Mouse (Mus musculus): Measurements from ENCODE around the gene Mms19. TPM values are rescaled to one million over a fixed set of nuclear protein-coding genes. Genes with fewer than 3 reads are reported as not detected.

Gene Mms19
- 37.8 and 39.1 TPM in 2 replicates for polyA plus RNA-seq (2014; fragmentation: Nextera tagmentation; extraction: Ambion mirVana)

- H3K4me1 ChIP-seq (ENCODE audit: control insufficient read depth, insufficient read depth, low read length): peaks cover 2% of the 10 kb centered on the region; the same call in 1 of the 2 replicates
- peak; percentile 100 for DNase-seq (ENCODE audit: low spot score)
- H3K9me3 ChIP-seq (replicated peaks; ENCODE audit: control insufficient read depth, low read length): no peaks in the 10 kb centered on the region
- H3K4me2 ChIP-seq (ENCODE audit: low read depth, low read length): peak within 1 kb of the TSS; percentile 99
- ATAC-seq (replicated peaks; ENCODE audit: insufficient number of reproducible peaks, low FRiP score, low TSS enrichment, low read depth): peak; percentile 95
- no peaks in the 10 kb centered on the region for H3K36me3 ChIP-seq (replicated peaks; ENCODE audit: control insufficient read depth, insufficient read depth, low read depth, low read length)
- peak within 1 kb of the TSS; percentile 77 for H3K9ac ChIP-seq (replicated peaks; ENCODE audit: low read length)
- peak within 1 kb of the TSS; percentile 84 for H3K4me3 ChIP-seq (ENCODE audit: low read depth, low read length)
- H3K27ac ChIP-seq (replicated peaks; ENCODE audit: low read depth, low read length): peak within 1 kb of the TSS; percentile 77
- WGBS: under 1% methylated on average over 51 of the region's 68 CpGs
- H3K27me3 ChIP-seq (ENCODE audit: control insufficient read depth, insufficient read depth, low read length): no peaks in the 10 kb centered on the region; the same call in 1 of the 2 replicates
These were observed at the start of gene Mms19 for GRCm38 (mm10) chr19:41980819-41981594. Gene Mms19 (minus strand): TSS chr19:41981157.

GRCm38 (mm10) chr19:42026158-42026557, 45.2 kb upstream of the Mms19 start:
- Histone ChIP-seq H3K27ac (replicated peaks; ENCODE audit: low read depth, low read length) (no peak overlapping the region), H3K4me3 (ENCODE audit: low read depth, low read length) (no peak overlapping the region), H3K4me2 (ENCODE audit: low read depth, low read length) (no peak overlapping the region), H3K4me1 (ENCODE audit: control insufficient read depth, insufficient read depth, low read length) (no peaks in the 10 kb centered on the region; the same call in 1 of the 2 replicates), H3K27me3 (ENCODE audit: control insufficient read depth, insufficient read depth, low read length) (no peaks in the 10 kb centered on the region), H3K36me3 (replicated peaks; ENCODE audit: control insufficient read depth, insufficient read depth, low read depth, low read length) (no peaks in the 10 kb centered on the region), H3K9me3 (replicated peaks; ENCODE audit: control insufficient read depth, low read length) (no peaks in the 10 kb centered on the region), H3K9ac (replicated peaks; ENCODE audit: low read length) (no peak overlapping the region)
- DNase-seq (ENCODE audit: low spot score) (peak; percentile 86), ATAC-seq (replicated peaks; ENCODE audit: insufficient number of reproducible peaks, low FRiP score, low TSS enrichment, low read depth) (no peak; the same call in 1 of the 2 replicates)
- WGBS: 10% methylated on average over 5 of the region's 5 CpGs

- Histone ChIP-seq H3K4me1 (ENCODE audit: control insufficient read depth, insufficient read depth, low read length) (peaks cover 4% of the 10 kb centered on the region; the same call in 1 of the 2 replicates), H3K9ac (replicated peaks; ENCODE audit: low read length) (no peak overlapping the region), H3K4me2 (ENCODE audit: low read depth, low read length) (no peak overlapping the region), H3K27me3 (ENCODE audit: control insufficient read depth, insufficient read depth, low read length) (no peaks in the 10 kb centered on the region), H3K9me3 (replicated peaks; ENCODE audit: control insufficient read depth, low read length) (no peaks in the 10 kb centered on the region), H3K36me3 (replicated peaks; ENCODE audit: control insufficient read depth, insufficient read depth, low read depth, low read length) (no peaks in the 10 kb centered on the region), H3K4me3 (ENCODE audit: low read depth, low read length) (no peak overlapping the region), H3K27ac (replicated peaks; ENCODE audit: low read depth, low read length) (no peak overlapping the region)
- WGBS: 79% methylated on average over 2 of the region's 2 CpGs
- DNase-seq (ENCODE audit: low spot score) (no peak), ATAC-seq (replicated peaks; ENCODE audit: insufficient number of reproducible peaks, low FRiP score, low TSS enrichment, low read depth) (no peak)
These were observed 41.5 kb upstream of the Mms19 start for GRCm38 (mm10) chr19:42022542-42022848.

- Histone ChIP-seq H3K4me2 (ENCODE audit: low read depth, low read length) (no peak overlapping the region), H3K9me3 (replicated peaks; ENCODE audit: control insufficient read depth, low read length) (no peaks in the 10 kb centered on the region), H3K27ac (replicated peaks; ENCODE audit: low read depth, low read length) (no peak overlapping the region), H3K4me1 (ENCODE audit: control insufficient read depth, insufficient read depth, low read length) (peaks cover 4% of the 10 kb centered on the region; the same call in 1 of the 2 replicates), H3K36me3 (replicated peaks; ENCODE audit: control insufficient read depth, insufficient read depth, low read depth, low read length) (no peaks in the 10 kb centered on the region), H3K27me3 (ENCODE audit: control insufficient read depth, insufficient read depth, low read length) (no peaks in the 10 kb centered on the region), H3K9ac (replicated peaks; ENCODE audit: low read length) (no peak overlapping the region), H3K4me3 (ENCODE audit: low read depth, low read length) (no peak overlapping the region)
- WGBS: 73% methylated on average over 10 of the region's 10 CpGs
- ATAC-seq (replicated peaks; ENCODE audit: insufficient number of reproducible peaks, low FRiP score, low TSS enrichment, low read depth) (no peak), DNase-seq (ENCODE audit: low spot score) (no peak)
These were observed 41.0 kb upstream of the Mms19 start for GRCm38 (mm10) chr19:42021681-42022541.

- Histone ChIP-seq H3K36me3 (replicated peaks; ENCODE audit: control insufficient read depth, insufficient read depth, low read depth, low read length) (no peaks in the 10 kb centered on the region), H3K9ac (replicated peaks; ENCODE audit: low read length) (no peak overlapping the region), H3K27ac (replicated peaks; ENCODE audit: low read depth, low read length) (peak overlapping the region; percentile 25; the same call in 1 of the 2 replicates), H3K27me3 (ENCODE audit: control insufficient read depth, insufficient read depth, low read length) (no peaks in the 10 kb centered on the region), H3K4me3 (ENCODE audit: low read depth, low read length) (no peak overlapping the region), H3K4me1 (ENCODE audit: control insufficient read depth, insufficient read depth, low read length) (peaks cover 4% of the 10 kb centered on the region; the same call in 1 of the 2 replicates), H3K9me3 (replicated peaks; ENCODE audit: control insufficient read depth, low read length) (no peaks in the 10 kb centered on the region), H3K4me2 (ENCODE audit: low read depth, low read length) (no peak overlapping the region)
- no peak for ATAC-seq (replicated peaks; ENCODE audit: insufficient number of reproducible peaks, low FRiP score, low TSS enrichment, low read depth)
- peak; percentile 56 for DNase-seq (ENCODE audit: low spot score)
- 26% methylated on average over 4 of the region's 4 CpGs for WGBS
These were observed 38.1 kb upstream of the Mms19 start for GRCm38 (mm10) chr19:42019011-42019522.

- Histone ChIP-seq H3K4me2 (ENCODE audit: low read depth, low read length) (no peak overlapping the region), H3K9ac (replicated peaks; ENCODE audit: low read length) (no peak overlapping the region)
- peak; percentile 53 for DNase-seq (ENCODE audit: low spot score)
These were observed 36.7 kb upstream of the Mms19 start for GRCm38 (mm10) chr19:42017399-42018247.

GRCm38 (mm10) chr19:42016840-42017239, 35.9 kb upstream of the Mms19 start:
- Histone ChIP-seq H3K9ac (replicated peaks; ENCODE audit: low read length) (no peak overlapping the region), H3K27ac (replicated peaks; ENCODE audit: low read depth, low read length) (no peak overlapping the region), H3K36me3 (replicated peaks; ENCODE audit: control insufficient read depth, insufficient read depth, low read depth, low read length) (no peaks in the 10 kb centered on the region), H3K4me2 (ENCODE audit: low read depth, low read length) (no peak overlapping the region), H3K9me3 (replicated peaks; ENCODE audit: control insufficient read depth, low read length) (no peaks in the 10 kb centered on the region), H3K27me3 (ENCODE audit: control insufficient read depth, insufficient read depth, low read length) (no peaks in the 10 kb centered on the region), H3K4me3 (ENCODE audit: low read depth, low read length) (no peak overlapping the region), H3K4me1 (ENCODE audit: control insufficient read depth, insufficient read depth, low read length) (peaks cover 4% of the 10 kb centered on the region; the same call in 1 of the 2 replicates)
- DNase-seq (ENCODE audit: low spot score) (no peak), ATAC-seq (replicated peaks; ENCODE audit: insufficient number of reproducible peaks, low FRiP score, low TSS enrichment, low read depth) (no peak)
- WGBS: 71% methylated on average over 5 of the region's 5 CpGs

More at GRCm38 (mm10) chr19:42017399-42018247, 36.7 kb upstream of the Mms19 start:
- H3K9me3 ChIP-seq (replicated peaks; ENCODE audit: control insufficient read depth, low read length): no peaks in the 10 kb centered on the region
- no peak overlapping the region for H3K27ac ChIP-seq (replicated peaks; ENCODE audit: low read depth, low read length)
- no peak for ATAC-seq (replicated peaks; ENCODE audit: insufficient number of reproducible peaks, low FRiP score, low TSS enrichment, low read depth)
- H3K27me3 ChIP-seq (ENCODE audit: control insufficient read depth, insufficient read depth, low read length): no peaks in the 10 kb centered on the region
- H3K36me3 ChIP-seq (replicated peaks; ENCODE audit: control insufficient read depth, insufficient read depth, low read depth, low read length): no peaks in the 10 kb centered on the region
- H3K4me3 ChIP-seq (ENCODE audit: low read depth, low read length): no peak overlapping the region
- WGBS: 70% methylated on average over 8 of the region's 8 CpGs
- H3K4me1 ChIP-seq (ENCODE audit: control insufficient read depth, insufficient read depth, low read length): peaks cover 4% of the 10 kb centered on the region; the same call in 1 of the 2 replicates

Measured in embryonic facial prominence, embryonic 11.5 days (tissue).